Mouse (Mus musculus) spleen, embryonic (tissue): Measurements from ENCODE around the gene Prorsd1.

Experiments
- CTCF ChIA-PET: fragments of 350-600 bp; sonication (Branson Sonifier 250); formaldehyde crosslinking; loops from one replicate; lab custom pipeline; 2022; lab: Charles Lee

Gene Prorsd1

GRCm38 (mm10) chr11:29504899-29505625, 9.8 kb downstream of the Prorsd1 start:
- CTCF ChIA-PET: no interaction called here

GRCm38 (mm10) chr11:29503948-29504893, 10.6 kb downstream of the Prorsd1 start:
- CTCF ChIA-PET: no interaction called here

- CTCF ChIA-PET: no interaction called here
These were observed 17.9 kb downstream of the Prorsd1 start for GRCm38 (mm10) chr11:29496962-29497361.

GRCm38 (mm10) chr11:29493135-29493534, 21.7 kb downstream of the Prorsd1 start:
- CTCF ChIA-PET: no interaction called here

GRCm38 (mm10) chr11:29474676-29475075, 40.2 kb downstream of the Prorsd1 start:
- CTCF ChIA-PET: no interaction called here
